Mouse (Mus musculus) inflammation-experienced regulatory T-cells, adult 6 months (primary cell): ENCODE data around the gene Kat6b. TPM values are rescaled to one million over a fixed set of nuclear protein-coding genes. Genes with fewer than 3 reads are reported as not detected.
"Not testable (repeated sequence)": the region's sequence is repeated elsewhere in the genome, so short reads cannot be mapped to it uniquely, and the experiment has no call there.

Experiments
- ATAC-seq: one replicate; pipeline ENCODE4 v1.8.0; 2017
- polyA plus RNA-seq, 3 experiments: library from polyadenylated mRNA; unstranded; fragments of 100-300 nt; shearing (Covaris generic); gene quantifications; one replicate each; pipeline ENCODE4 v1.2.1; 2017

Gene Kat6b
- polyA plus RNA-seq, 3 experiments from 2014 or later, result 9.0 to 23.5 (median 20.5) TPM

- not testable (repeated sequence) for ATAC-seq
Observed at GRCm38 (mm10) chr14:21670422-21671006, 189.3 kb downstream of the Kat6b start.

- ATAC-seq, result no peak
Observed at GRCm38 (mm10) chr14:21673100-21673499, 191.9 kb downstream of the Kat6b start.

GRCm38 (mm10) chr14:21674471-21674870, 193.2 kb downstream of the Kat6b start:
- no peak for ATAC-seq

- ATAC-seq, result no peak
Observed at GRCm38 (mm10) chr14:21676223-21676622, 195.0 kb downstream of the Kat6b start.

- no peak for ATAC-seq
Observed at GRCm38 (mm10) chr14:21678509-21679285, 197.5 kb downstream of the Kat6b start.

GRCm38 (mm10) chr14:21679631-21680201, 198.5 kb downstream of the Kat6b start:
- ATAC-seq, result no peak

GRCm38 (mm10) chr14:21682681-21683129, 201.5 kb downstream of the Kat6b start:
- peak; percentile 52 for ATAC-seq

GRCm38 (mm10) chr14:21683834-21684233, 202.6 kb downstream of the Kat6b start:
- no peak for ATAC-seq

GRCm38 (mm10) chr14:21685411-21686146, 204.3 kb downstream of the Kat6b start:
- no peak for ATAC-seq

- no peak for ATAC-seq
Observed at GRCm38 (mm10) chr14:21686376-21687279, 205.4 kb downstream of the Kat6b start.

- ATAC-seq, result no peak
Observed at GRCm38 (mm10) chr14:21691070-21691469, 209.8 kb downstream of the Kat6b start.

- ATAC-seq, result no peak
Observed at GRCm38 (mm10) chr14:21695020-21695419, 213.8 kb downstream of the Kat6b start.

- no peak for ATAC-seq
Observed at GRCm38 (mm10) chr14:21696186-21696830, 215.1 kb downstream of the Kat6b start.

GRCm38 (mm10) chr14:21702691-21703090, 221.5 kb downstream of the Kat6b start:
- ATAC-seq, result no peak

- no peak for ATAC-seq
Observed at GRCm38 (mm10) chr14:21703255-21703654, 222.0 kb downstream of the Kat6b start.

- no peak for ATAC-seq
Observed at GRCm38 (mm10) chr14:21705462-21705861, 224.2 kb downstream of the Kat6b start.

GRCm38 (mm10) chr14:21706759-21707571, 225.7 kb downstream of the Kat6b start:
- no peak for ATAC-seq

- ATAC-seq, result no peak
Observed at GRCm38 (mm10) chr14:21709545-21709944, 228.3 kb downstream of the Kat6b start.

GRCm38 (mm10) chr14:21711231-21711630, 230.0 kb downstream of the Kat6b start:
- no peak for ATAC-seq

GRCm38 (mm10) chr14:21714486-21714885, 233.3 kb downstream of the Kat6b start, which contains the start of gene Dupd1:
TSS of gene Dupd1 (minus strand) at chr14:21714576.
- no peak for ATAC-seq
